Comparison of ENCODE assay signal across 12 mouse cellular contexts in the genomic region with DNA sequence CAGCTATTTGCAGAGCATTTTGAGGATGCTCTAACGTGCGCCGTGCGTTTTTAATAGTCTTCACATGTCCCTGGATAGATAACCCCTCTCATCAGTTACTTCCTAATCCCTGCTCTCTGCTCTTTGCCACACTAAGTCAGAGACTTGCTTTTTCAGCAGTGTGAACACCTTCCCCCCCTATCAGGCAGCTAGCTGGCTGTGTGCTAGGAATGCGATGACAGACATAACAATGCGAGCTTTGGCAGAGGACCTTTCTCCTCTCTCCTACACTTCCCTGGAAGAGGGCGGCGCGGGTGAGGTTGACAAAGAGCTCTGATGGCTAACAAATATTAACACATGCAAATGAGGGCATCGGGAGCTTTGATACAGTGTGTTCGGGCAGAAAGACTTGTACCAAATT. TPM values are rescaled to one million over a fixed set of nuclear protein-coding genes. Genes with fewer than 3 reads are reported as not detected.
DNase-seq lines count a peak whose midpoint lies in the region; ATAC-seq and TF ChIP-seq lines count a peak whose summit lies in the region.
"Had no signal": no experiment of that assay in that cellular context is flagged by ENCODE, and none has a peak within 500 bp of the region (broad histone marks: within the 10 kb centered on the region; RNA-seq: fewer than 3 reads in every experiment).

No protein-coding gene starts in this region.

- peak overlapping the region; percentile 30 for H3K4me3 ChIP-seq in heart, embryonic 12.5 days
- H3K4me3 ChIP-seq in kidney, postnatal 0 days (replicated peaks; ENCODE audit: low read depth, low read length), result 0 out of 2 replicates have a peak overlapping the region, but pooled peaks have one; percentile 1
- no peak overlapping the region for H3K4me3 ChIP-seq in forebrain, embryonic 12.5 days (replicated peaks)
- H3K4me3 ChIP-seq: limb, embryonic 15.5 days had no signal

- 15% methylated on average over 11 of the region's 11 CpGs for WGBS in heart, embryonic 12.5 days
- WGBS in kidney, postnatal 0 days, result 54% methylated on average over 11 of the region's 11 CpGs
- WGBS in forebrain, embryonic 12.5 days, result 71% methylated on average over 11 of the region's 11 CpGs

- TF ChIP-seq CTCF in kidney, postnatal 0 days (IDR thresholded peaks at IDR 0.05; ENCODE audit: low read depth), result no peak

- H3K4me2 ChIP-seq in heart, embryonic 12.5 days, result peak overlapping the region; percentile 60
- H3K4me2 ChIP-seq in kidney, postnatal 0 days (ENCODE audit: low read length), result peak overlapping the region; percentile 36
- H3K4me2 ChIP-seq in forebrain, embryonic 12.5 days, result no peak overlapping the region
- H3K4me2 ChIP-seq: limb, embryonic 15.5 days had no signal

- H3K9ac ChIP-seq in heart, embryonic 12.5 days, result no peak overlapping the region; the same call in 1 of the 2 replicates
- no peak overlapping the region for H3K9ac ChIP-seq in kidney, postnatal 0 days (ENCODE audit: low read depth, low read length)
- no peak overlapping the region for H3K9ac ChIP-seq in forebrain, embryonic 12.5 days
- H3K9ac ChIP-seq: limb, embryonic 15.5 days had no signal

- H3K9me3 ChIP-seq in heart, embryonic 12.5 days (replicated peaks), result no peaks in the 10 kb centered on the region
- no peaks in the 10 kb centered on the region for H3K9me3 ChIP-seq in kidney, postnatal 0 days (replicated peaks; ENCODE audit: low read length)
- no peaks in the 10 kb centered on the region for H3K9me3 ChIP-seq in forebrain, embryonic 12.5 days
- H3K9me3 ChIP-seq: limb, embryonic 15.5 days had no signal

- intact Hi-C loops in heart, postnatal 25 days (cut with DNase I), result no loop called here

- DNase-seq in heart, adult 11 months, result peak; percentile 96
- no peak for DNase-seq in heart, postnatal 25 days (ENCODE audit: low spot score)
- peak; percentile 28 for DNase-seq in Muller cell, postnatal 12 days (ENCODE audit: inconsistent ontology term)
- peak; percentile 57 for DNase-seq in kidney, postnatal 0 days (ENCODE audit: low spot score)
- no peak for DNase-seq in cerebellum, adult 9-11 months
- DNase-seq in adrenal gland, adult 8-10 months, result no peak
- DNase-seq: gastrocnemius, postnatal 25 days; right cerebral cortex, adult 18-20 months had no signal

- H3K4me1 ChIP-seq in heart, embryonic 12.5 days (replicated peaks), result peaks cover 63% of the 10 kb centered on the region
- H3K4me1 ChIP-seq in kidney, postnatal 0 days (replicated peaks; ENCODE audit: insufficient read depth, low read length), result peaks cover 12% of the 10 kb centered on the region; the same call in 1 of the 2 replicates
- H3K4me1 ChIP-seq in forebrain, embryonic 12.5 days, result peaks cover 14% of the 10 kb centered on the region

- H3K36me3 ChIP-seq in heart, embryonic 12.5 days, result no peaks in the 10 kb centered on the region
- no peaks in the 10 kb centered on the region for H3K36me3 ChIP-seq in kidney, postnatal 0 days (ENCODE audit: insufficient read depth, low read length)
- H3K36me3 ChIP-seq in forebrain, embryonic 12.5 days (replicated peaks), result no peaks in the 10 kb centered on the region
- H3K36me3 ChIP-seq: limb, embryonic 15.5 days had no signal

- 0 out of 2 replicates have a peak, but pooled peaks cover 5% of the 10 kb centered on the region for H3K27me3 ChIP-seq in heart, embryonic 12.5 days (replicated peaks)
- no peaks in the 10 kb centered on the region for H3K27me3 ChIP-seq in kidney, postnatal 0 days (ENCODE audit: insufficient read depth, low read length)
- H3K27me3 ChIP-seq in forebrain, embryonic 12.5 days, result no peaks in the 10 kb centered on the region
- H3K27me3 ChIP-seq: limb, embryonic 15.5 days had no signal

- 0 out of 2 replicates have a peak, but pooled peaks have one; percentile 24 for ATAC-seq in heart, embryonic 12.5 days (ENCODE audit: insufficient number of reproducible peaks, low FRiP score)
- peak; percentile 56; the same call in 1 of the 2 replicates for ATAC-seq in kidney, postnatal 0 days (replicated peaks; ENCODE audit: low FRiP score, low read depth)
- ATAC-seq in forebrain, embryonic 12.5 days (ENCODE audit: low FRiP score), result no peak

- H3K27ac ChIP-seq in heart, embryonic 12.5 days (ENCODE audit: poor library complexity, severe bottlenecking), result no peak overlapping the region
- 0 out of 2 replicates have a peak overlapping the region, but pooled peaks have one; percentile 1 for H3K27ac ChIP-seq in kidney, postnatal 0 days
- no peak overlapping the region for H3K27ac ChIP-seq in forebrain, embryonic 12.5 days
- H3K27ac ChIP-seq: limb, embryonic 15.5 days had no signal

RNA-seq across cellular contexts. Expression of a gene that starts 2.1 kb away (rescaled TPM):
- 100 to 1,000 TPM; 207 to 259 TPM for total RNA-seq in heart, postnatal 25 days (2021)
- 21.1 and 23.9 TPM in 2 replicates for polyA plus RNA-seq in heart, embryonic 12.5 days (2016; fragmentation: Nextera tagmentation; extraction: Ambion mirVana)
- 15.4 and 17.3 TPM in 2 replicates for polyA plus RNA-seq in kidney, postnatal 0 days (2015; fragmentation: Nextera tagmentation; extraction: Ambion mirVana)
- 100 to 1,000 TPM in 2 of 4 experiments, 10 to 100 TPM in 2; 79.8 to 113 (median 100) TPM for total RNA-seq in adrenal gland, adult 8-10 months (2022)
- polyA plus RNA-seq in forebrain, embryonic 12.5 days (2016; fragmentation: Nextera tagmentation; extraction: Ambion mirVana), result 7.9 and 9.9 TPM in 2 replicates
- total RNA-seq: monocyte, adult 5-6 weeks had no signal

Comparison
In these comparisons a context has a peak if more than half of its experiments do, and no peak if none do; other contexts are left out.
1. DNase-seq: peak in heart, adult 11 months (single experiment), Muller cell, postnatal 12 days (single experiment) and kidney, postnatal 0 days (single experiment); none in heart, postnatal 25 days (single experiment), cerebellum, adult 9-11 months (single experiment) and adrenal gland, adult 8-10 months (single experiment).